Mouse (Mus musculus) liver, postnatal 0 days (tissue): ENCODE data around the gene Flcn. TPM values are rescaled to one million over a fixed set of nuclear protein-coding genes. Genes with fewer than 3 reads are reported as not detected.

Source experiments
- ATAC-seq: fragments of 200-750 bp; cut with Nextera tagmentation; 2 replicates; pipeline ENCODE4 v1.8.0; 2017; ENCODE audit warnings: mild to moderate bottlenecking, moderate library complexity
- DNase-seq: peaks from one replicate; pipeline ENCODE4 v3.0.0-alpha.2; 2016
- H3K27ac ChIP-seq: fragments of 300-500 bp; sonication (generic); 2 replicates; pipeline ENCODE4 v1.5.1; 2014; ENCODE audit warnings: antibody characterized with exemption, moderate library complexity, mild to moderate bottlenecking, low read depth
- H3K27me3 ChIP-seq: fragments of 300-500 bp; sonication (generic); 2 replicates; pipeline ENCODE4 v1.6.1; 2014; ENCODE audit warnings: low read length, control low read depth, mixed read lengths; ENCODE audit not compliant: insufficient read depth
- H3K36me3 ChIP-seq: fragments of 300-500 bp; sonication (generic); replicated peaks from 2 replicates; pipeline ENCODE4 v1.6.1; 2014; ENCODE audit warnings: mild to moderate bottlenecking, control low read depth, low read length, moderate library complexity, mixed read lengths; ENCODE audit not compliant: insufficient read depth
- H3K4me1 ChIP-seq: fragments of 300-500 bp; sonication (generic); 2 replicates; pipeline ENCODE4 v1.6.1; 2014; ENCODE audit warnings: antibody characterized with exemption, mild to moderate bottlenecking, control low read depth; ENCODE audit not compliant: insufficient read depth
- H3K4me2 ChIP-seq: fragments of 300-500 bp; sonication (generic); 2 replicates; pipeline ENCODE4 v1.6.1; 2014; ENCODE audit warnings: low read depth, mild to moderate bottlenecking, low read length, moderate library complexity, mixed read lengths
- H3K4me3 ChIP-seq: fragments of 300-500 bp; sonication (generic); 2 replicates; pipeline ENCODE4 v1.5.1; 2014; ENCODE audit warnings: low read depth, low read length
- H3K9ac ChIP-seq: fragments of 300-500 bp; sonication (generic); replicated peaks from 2 replicates; pipeline ENCODE4 v1.6.1; 2014; ENCODE audit warnings: mild to moderate bottlenecking, moderate library complexity
- H3K9me3 ChIP-seq: fragments of 300-500 bp; sonication (generic); 2 replicates; pipeline ENCODE4 v1.6.1; 2016; ENCODE audit warnings: mild to moderate bottlenecking, control low read depth, low read length, mixed read lengths
- CTCF ChIP-seq: sonication (generic); IDR thresholded peaks from 2 replicates; pipeline ENCODE4 v1.5.1; 2016; ENCODE audit warnings: antibody characterized with exemption, low read depth
- EP300 ChIP-seq: IDR thresholded peaks from 2 replicates; pipeline ENCODE4 v1.6.1; 2016; ENCODE audit warnings: antibody characterized with exemption, low read depth, mild to moderate bottlenecking
- WGBS: fragments of 180-500 bp; shearing (Covaris S2); extraction: QIAGEN DNeasy Blood & Tissue Kit; methylation state at CpG from one replicate; pipeline ENCODE4 v1.1.7; 2014; ENCODE audit not compliant: insufficient replicate concordance; 5-methylcytosine and 5-hydroxymethylcytosine counted together
- polyA plus RNA-seq: library from polyadenylated mRNA; unstranded; fragments of >200 nt; fragmentation: Nextera tagmentation; extraction: Ambion mirVana; gene quantifications from 2 replicates; pipeline ENCODE4 v1.2.1, GENCODE M21; 2015

The Flcn gene
- polyA plus RNA-seq, 1 experiment from 2014 or later = 13.9 TPM

- Histone ChIP-seq H3K4me1 (peaks cover 9% of the 10 kb centered on the region), H3K9ac (no peak overlapping the region), H3K27me3 (no peaks in the 10 kb centered on the region), H3K27ac (no peak overlapping the region), H3K9me3 (no peaks in the 10 kb centered on the region), H3K4me3 (no peak overlapping the region), H3K36me3 (no peaks in the 10 kb centered on the region), H3K4me2 (no peak overlapping the region)
- no peak for DNase-seq
- WGBS = 79% methylated on average over 6 of the region's 6 CpGs
- ATAC-seq = no peak
- TF ChIP-seq CTCF (no peak), EP300 (no peak)
Measured at GRCm38 (mm10) chr11:59783591-59783990, 26.2 kb downstream of the Flcn start.

GRCm38 (mm10) chr11:59782091-59782590 lies 27.7 kb downstream of the Flcn start:
- TF ChIP-seq CTCF (no peak), EP300 (no peak)
- WGBS = 80% methylated on average over 7 of the region's 7 CpGs
- Histone ChIP-seq H3K36me3 (no peaks in the 10 kb centered on the region), H3K4me1 (peaks cover 3% of the 10 kb centered on the region), H3K9ac (no peak overlapping the region), H3K4me2 (no peak overlapping the region), H3K9me3 (no peaks in the 10 kb centered on the region), H3K4me3 (no peak overlapping the region), H3K27ac (no peak overlapping the region), H3K27me3 (no peaks in the 10 kb centered on the region)
- DNase-seq (no peak), ATAC-seq (no peak)

GRCm38 (mm10) chr11:59780241-59780640 lies 29.6 kb downstream of the Flcn start:
- Histone ChIP-seq H3K4me3 (no peak overlapping the region), H3K4me1 (no peaks in the 10 kb centered on the region), H3K36me3 (peaks cover 4% of the 10 kb centered on the region; the same call in 1 of the 2 replicates), H3K27ac (no peak overlapping the region), H3K9me3 (no peaks in the 10 kb centered on the region), H3K9ac (no peak overlapping the region), H3K27me3 (no peaks in the 10 kb centered on the region), H3K4me2 (no peak overlapping the region)
- DNase-seq (no peak), ATAC-seq (no peak)
- TF ChIP-seq CTCF (no peak), EP300 (no peak)
- WGBS = 72% methylated on average over 4 of the region's 4 CpGs

- Histone ChIP-seq H3K9me3 (no peaks in the 10 kb centered on the region), H3K27ac (no peak overlapping the region), H3K4me2 (no peak overlapping the region), H3K4me3 (no peak overlapping the region), H3K27me3 (no peaks in the 10 kb centered on the region), H3K9ac (no peak overlapping the region), H3K36me3 (peaks cover 5% of the 10 kb centered on the region; the same call in 1 of the 2 replicates), H3K4me1 (no peaks in the 10 kb centered on the region)
- TF ChIP-seq CTCF (no peak), EP300 (no peak)
- 77% methylated on average over 4 of the region's 4 CpGs for WGBS
- ATAC-seq (no peak), DNase-seq (no peak)
Measured at GRCm38 (mm10) chr11:59779406-59779805, 30.4 kb downstream of the Flcn start.

- H3K4me1 ChIP-seq = no peaks in the 10 kb centered on the region
- DNase-seq (no peak), ATAC-seq (peak; percentile 20)
- H3K36me3 ChIP-seq = peaks cover 5% of the 10 kb centered on the region; the same call in 1 of the 2 replicates
- no peak overlapping the region for H3K9ac ChIP-seq
- TF ChIP-seq EP300 (no peak), CTCF (no peak)
- 77% methylated on average over 1 of the region's 1 CpGs for WGBS
- H3K27me3 ChIP-seq = no peaks in the 10 kb centered on the region
- H3K4me2 ChIP-seq = no peak overlapping the region
- no peak overlapping the region for H3K4me3 ChIP-seq
- no peak overlapping the region for H3K27ac ChIP-seq
- no peaks in the 10 kb centered on the region for H3K9me3 ChIP-seq
Measured at GRCm38 (mm10) chr11:59778874-59779223, 31.0 kb downstream of the Flcn start.

- no peak overlapping the region for H3K4me2 ChIP-seq
- H3K27ac ChIP-seq = no peak overlapping the region
- peaks cover 7% of the 10 kb centered on the region; the same call in 1 of the 2 replicates for H3K36me3 ChIP-seq
- peak; percentile 99 for TF ChIP-seq CTCF
- no peak for TF ChIP-seq EP300
- H3K9me3 ChIP-seq = no peaks in the 10 kb centered on the region
- no peak overlapping the region for H3K4me3 ChIP-seq
- ATAC-seq (peak; percentile 89), DNase-seq (peak; percentile 87)
- WGBS = 50% methylated on average over 9 of the region's 9 CpGs
- H3K4me1 ChIP-seq = no peaks in the 10 kb centered on the region
- H3K27me3 ChIP-seq = no peaks in the 10 kb centered on the region
- no peak overlapping the region for H3K9ac ChIP-seq
Measured at GRCm38 (mm10) chr11:59778181-59778873, 31.5 kb downstream of the Flcn start.
